Mouse (Mus musculus) c-Kit-positive CD71-negative TER-119-negative erythroid progenitor cells, embryonic 14.5 days (primary cell): ENCODE data around the gene Gamt.

Source experiments
- DNase-seq: peaks from one replicate; pipeline ENCODE4 v3.0.0-alpha.2; 2013; ENCODE audit warnings: low read depth

The Gamt gene

DNA sequence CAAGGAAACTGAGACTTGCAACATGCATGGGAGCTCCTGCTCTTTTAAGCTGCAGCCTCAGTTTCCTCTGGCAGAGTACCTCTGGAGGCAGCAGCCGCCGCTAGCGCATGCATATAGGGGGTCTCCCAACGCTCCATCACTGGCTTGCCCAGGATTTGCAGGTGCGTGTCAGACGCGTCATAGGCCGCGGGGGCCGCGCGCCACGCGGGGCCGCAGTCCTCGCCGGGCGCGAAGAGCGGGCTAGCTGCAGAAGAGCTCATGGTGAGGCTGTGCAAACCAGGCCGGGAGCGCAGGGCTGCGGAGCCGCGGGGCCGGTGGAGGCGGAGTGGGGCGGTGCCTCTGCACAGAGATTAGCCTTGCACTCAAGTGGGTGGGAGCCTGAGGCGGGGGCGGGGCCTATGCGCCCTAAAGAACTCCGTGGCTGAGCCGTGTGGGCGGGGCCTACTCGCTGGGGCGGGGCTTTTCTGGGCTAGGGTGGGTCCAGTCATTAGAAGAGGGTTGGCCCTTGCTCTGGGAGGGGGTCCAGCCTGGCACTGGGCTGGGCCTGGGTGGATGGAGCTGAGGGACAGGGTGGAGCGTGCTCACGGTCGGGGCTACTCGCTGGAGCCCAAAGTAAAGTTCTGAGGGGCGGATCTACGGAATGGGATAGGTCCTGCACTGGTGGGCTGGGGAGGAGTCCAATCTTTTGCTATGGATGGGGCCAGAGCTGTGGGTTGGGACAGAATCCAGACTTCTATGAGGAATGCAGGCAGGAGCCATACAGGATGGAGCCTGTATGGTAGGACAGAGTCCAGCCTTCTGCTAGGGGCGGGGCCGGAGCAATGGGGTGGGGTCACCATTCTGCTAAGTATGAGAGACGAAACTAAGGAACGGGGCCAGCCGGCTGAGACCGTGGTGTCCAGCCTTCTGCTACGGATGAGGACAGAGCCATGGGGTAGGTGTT is at the start of gene Gamt, which contains the start of gene Dazap1:
Gene Gamt (minus strand): TSS at position 371 of the 943 bp plus-strand sequence.
Gene Dazap1 (plus strand): TSS at position 845 of the 943 bp plus-strand sequence.
- DNase-seq: peak; percentile 96

DNA sequence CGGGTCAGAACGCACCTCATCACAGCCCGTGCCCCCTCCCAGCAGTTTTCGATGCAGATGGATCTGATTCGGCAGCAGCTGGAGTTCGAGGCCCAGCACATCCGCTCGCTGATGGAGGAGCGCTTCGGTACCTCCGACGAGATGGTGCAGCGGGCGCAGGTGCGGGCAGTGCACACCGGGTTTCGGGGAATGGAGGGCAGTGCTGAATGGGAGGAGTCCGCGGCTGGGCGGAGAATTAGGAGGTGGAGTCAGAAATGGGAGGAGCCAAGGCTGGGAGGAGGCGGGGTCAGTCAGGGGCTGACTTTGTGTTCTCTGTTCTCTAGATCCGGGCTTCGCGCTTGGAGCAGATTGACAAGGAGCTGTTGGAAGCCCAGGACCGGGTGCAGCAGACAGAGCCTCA is 44.0 kb upstream of the Gamt start:
- no peak for DNase-seq

DNA sequence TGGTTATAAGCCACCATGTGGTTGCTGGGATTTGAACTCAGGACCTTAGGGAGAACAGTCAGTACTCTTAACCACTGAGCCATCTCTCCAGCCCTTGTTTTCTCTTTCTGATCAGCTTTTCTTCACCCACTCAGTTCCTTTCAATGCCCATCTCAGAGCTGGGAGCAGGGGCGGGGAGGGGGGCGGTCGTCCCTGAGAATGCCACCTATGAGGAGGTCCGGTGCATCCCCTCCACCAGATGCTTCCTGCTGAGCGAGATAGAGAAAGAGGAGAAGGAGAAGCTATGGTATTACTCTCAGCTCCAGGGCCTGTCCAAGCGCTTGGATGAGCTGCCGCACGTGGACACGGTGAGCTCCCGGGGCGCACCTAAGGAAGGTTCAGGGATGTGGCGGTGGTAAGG is 43.6 kb upstream of the Gamt start:
- no peak for DNase-seq

DNA sequence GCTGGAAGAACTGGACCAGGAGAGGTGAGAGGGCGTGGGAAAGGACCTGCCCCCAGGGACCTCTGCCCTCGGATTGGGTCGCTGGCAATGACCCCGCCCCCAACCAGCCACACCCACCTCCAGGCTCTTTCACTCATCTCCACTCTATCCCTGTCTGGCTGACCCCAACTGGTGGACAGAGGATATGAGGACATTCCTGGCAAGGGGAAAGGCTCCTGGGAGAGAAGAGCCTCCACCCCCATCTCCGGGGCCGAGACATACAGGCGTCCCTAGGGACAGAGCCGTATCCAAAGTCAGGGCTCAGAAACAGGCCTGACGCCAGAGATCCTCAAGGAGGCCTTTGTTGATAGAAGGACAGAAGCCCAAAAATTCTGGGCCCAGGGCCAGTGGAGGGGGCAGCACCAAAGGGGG is 41.7 kb upstream of the Gamt start:
- DNase-seq: no peak

DNA sequence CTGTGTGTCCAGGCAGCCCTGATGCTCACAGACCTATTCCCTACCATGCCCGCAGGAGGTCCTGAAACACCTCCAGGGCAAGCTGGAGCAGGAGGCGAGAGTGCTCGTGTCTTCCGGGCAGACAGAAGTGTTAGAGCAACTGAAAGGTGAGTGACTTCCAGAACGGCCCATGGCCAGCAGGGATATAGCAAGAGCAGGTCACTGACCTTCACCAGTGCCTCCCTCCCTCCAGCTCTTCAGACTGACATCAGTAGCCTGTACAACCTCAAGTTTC is 41.2 kb upstream of the Gamt start:
- no peak for DNase-seq

DNA sequence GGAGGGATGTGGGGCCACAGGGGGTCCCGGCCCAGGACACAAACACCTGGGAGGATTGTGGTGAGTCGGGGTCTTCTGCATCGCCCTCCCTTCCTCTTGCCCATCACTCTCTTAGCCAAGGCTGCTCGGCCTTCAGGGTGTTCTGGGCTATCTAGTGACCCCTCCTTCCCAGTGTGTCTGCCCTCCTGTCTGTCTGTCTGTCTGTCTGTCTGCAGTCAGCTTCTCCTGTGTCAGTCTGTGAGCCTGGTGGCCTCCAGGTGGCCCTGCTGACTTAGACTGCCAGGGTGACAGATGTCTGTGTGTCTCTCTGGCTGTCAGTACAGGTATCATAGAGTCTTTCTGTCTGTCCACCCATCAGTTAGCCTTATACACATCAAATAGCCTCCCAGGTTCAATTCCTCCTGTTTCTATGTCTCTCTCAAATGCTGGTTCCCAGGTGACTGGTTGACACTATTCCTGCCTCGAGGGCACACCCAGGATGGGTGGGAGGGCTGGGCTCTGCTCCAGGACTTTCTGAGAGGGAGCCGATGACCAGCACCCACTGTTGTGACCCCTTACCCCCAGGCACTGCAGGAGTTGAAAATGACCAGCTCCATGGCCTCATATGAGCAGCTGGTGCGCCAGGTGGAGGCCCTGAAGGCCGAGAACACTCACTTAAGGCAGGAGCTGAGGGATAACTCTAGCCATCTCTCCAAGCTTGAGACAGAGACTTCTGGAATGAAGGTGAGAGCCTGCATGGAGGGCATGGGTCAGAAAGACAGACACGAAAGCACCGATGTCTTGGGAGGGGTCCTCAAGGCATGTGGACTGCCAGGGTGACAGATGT is 40.7 kb upstream of the Gamt start:
- no peak for DNase-seq

DNA sequence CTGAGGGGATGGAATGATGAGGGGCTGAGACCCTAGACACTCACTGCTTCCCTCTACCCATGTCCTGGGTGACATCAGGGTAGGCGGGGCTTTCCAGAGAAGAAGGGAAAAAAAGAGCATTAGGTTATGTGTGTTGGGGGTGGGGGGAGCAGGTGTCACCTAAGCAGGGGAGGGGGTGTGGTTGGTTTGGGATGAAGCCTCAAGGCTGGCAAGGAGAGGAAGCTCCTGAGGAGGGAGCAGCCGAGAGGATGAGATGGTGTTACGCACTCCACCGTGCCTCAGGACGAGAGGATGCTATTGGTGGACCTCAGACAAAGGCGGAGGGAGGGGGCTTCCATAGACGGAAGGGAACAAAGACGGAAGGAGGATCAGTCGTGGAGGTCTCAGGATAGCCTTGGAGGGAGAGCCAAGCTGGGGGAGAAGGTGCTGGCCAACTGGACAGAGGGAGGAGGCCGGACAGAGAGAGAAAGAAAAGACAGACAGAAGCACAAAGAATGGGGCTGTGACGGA is 39.9 kb upstream of the Gamt start:
- DNase-seq: no peak

DNA sequence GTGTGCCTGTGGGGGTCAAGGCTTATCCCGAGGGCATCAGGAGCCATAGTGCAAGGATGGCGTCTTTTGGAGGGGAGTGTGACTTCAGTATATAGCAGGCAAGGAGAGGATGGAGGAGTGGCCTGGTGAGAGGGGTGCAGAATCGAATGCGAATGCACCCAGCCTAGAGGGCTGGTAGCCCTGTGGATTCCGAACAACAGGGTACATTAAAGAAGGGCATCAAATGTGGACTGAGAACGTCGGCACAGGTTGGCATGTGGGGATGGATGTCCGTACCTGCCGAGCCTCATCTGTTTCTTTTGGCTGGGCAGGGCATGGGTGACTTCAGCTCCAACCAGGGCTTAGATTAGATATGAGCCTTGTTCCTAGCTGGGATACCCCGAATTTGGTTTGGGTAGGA is 39.0 kb upstream of the Gamt start:
- DNase-seq: no peak

DNA sequence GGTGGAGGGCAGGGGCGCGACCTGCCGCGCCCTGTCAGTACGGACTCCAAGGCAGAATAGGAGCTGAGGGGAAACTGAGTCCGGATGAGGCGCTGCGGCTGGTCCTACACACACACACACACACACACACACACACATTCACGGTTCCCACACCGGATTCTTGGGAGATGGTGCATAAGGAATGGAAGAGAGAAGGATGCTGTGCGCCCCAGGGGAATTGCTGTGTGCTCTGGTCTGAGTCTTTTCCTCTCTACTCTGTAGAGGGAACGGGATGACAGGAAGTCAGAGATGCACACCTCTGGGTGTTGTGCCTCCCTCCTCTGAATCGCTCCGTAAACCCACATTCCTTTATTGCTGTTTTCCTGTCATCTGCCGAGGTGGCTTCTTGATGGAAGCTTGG is 38.5 kb upstream of the Gamt start:
- DNase-seq: no peak

DNA sequence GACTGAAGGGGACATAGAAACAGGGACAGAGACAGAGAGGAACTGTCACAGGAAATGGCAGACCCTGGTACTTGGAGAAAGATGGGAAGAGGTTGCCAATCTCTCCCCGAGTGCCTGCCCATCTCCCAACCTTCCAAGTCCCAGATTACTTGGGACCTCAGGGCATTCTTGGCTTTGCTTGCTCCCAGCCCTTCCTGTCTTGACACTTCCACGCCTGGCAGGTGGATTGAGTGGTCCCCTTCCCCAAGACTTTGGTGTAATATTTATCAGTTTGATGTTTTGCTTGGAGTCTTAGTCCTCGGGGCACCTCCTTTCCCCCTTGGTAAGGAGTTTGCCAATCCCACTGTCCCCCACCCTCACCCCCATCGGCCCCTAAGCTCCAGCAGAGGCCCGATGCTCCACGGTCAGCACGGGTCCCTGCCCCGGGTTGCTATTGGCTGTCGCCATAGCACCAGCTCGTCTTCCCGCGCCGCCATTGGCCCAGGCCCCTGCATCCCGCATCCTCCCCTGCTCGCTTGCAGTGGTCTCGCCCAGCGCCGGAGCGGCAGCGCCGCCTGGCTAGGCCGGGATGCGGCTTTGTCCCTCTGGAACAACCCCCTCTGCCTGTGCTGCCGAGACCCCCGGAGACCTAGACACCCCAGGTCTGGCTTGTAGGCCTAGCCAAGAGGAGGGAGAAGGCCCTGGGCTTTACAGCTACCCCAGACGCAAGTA is 37.9 kb upstream of the Gamt start:
- DNase-seq: no peak

DNA sequence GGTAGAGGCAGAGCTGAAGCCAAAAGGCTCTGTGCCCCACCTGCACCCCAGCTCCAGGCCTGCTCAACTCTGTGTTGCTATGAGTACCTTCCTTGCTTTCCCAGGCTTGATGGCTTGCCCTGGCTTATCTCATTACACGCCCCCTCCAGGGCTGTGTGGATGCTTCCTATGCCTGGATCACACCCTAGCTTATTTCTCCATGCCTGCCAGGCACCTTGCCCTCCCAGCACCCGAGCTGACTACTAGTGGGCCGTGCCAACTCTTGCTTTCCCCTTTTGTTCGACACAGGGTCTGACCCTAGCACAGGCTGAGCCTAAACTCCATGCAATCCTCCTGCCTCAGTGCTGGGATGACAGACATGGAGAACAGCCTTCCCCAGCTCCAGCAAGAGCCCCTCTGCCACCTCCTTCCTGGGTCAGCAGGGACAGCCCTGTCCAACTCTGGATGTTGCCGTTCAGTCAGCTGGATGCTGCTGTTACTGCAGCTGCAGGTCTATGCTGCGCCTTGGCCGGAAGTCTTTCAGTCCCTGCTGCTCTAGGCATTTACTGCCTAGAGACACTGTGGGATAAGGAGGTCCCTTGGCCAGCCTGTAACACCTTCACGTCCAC is 36.8 kb upstream of the Gamt start:
- DNase-seq: no peak

DNA sequence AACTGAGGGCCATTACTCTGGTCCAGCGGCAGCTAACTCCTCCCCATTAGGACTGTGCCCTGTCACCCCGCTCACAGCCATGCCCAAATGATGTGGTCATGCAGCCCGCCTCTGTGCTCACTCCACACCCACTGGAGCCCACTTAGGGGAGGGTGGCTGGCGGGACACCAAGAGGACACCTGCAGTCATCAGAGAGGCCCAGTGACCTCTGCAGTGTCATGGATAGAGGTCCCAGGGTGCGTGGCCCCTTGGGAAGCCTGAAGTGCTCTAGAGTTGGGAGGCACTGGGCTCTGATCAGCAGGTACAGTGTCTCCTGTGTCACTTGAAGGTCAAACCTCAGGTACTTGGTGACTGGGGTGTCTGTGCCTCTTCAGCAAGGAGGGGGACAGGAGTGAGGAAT is 36.0 kb upstream of the Gamt start:
- no peak for DNase-seq

DNA sequence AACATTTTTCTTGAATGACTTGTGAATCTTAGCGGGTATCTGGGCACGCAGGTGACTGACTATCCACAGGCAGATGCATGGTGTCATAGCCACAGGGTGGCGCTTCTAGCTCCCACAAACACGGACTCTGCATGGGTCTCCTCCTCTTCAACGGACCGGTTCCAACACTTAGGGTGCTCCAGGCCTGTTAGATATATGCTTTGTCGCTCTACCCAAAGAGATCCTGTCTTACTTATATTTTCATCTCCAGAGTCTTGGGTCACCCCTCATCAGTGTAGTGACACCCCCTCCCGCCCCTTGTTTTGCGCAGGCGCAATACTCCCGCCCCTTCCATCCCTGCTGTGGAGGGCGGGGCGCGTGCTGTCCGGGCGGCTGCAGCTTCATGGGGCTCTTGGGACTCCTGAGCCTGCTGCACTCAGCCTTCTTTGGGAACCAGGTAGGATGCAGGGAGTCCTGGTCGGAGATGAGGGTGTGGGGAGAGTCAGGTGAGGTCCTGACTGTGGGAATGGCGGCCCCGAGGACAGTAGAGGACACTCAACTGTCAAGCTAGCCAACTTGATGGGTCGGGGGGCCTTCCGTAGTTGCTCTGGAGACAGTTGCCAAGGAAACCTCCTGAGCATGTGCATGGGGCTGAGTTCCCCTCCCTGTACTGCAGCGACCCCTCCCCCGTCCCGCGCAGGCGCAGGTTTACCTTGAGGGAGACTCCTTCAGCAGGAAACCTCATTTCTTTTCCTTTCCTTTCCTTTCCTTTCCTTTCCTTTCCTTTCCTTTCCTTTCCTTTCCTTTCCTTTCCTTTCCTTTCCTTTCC is 35.0 kb upstream of the Gamt start, which contains the start of gene Apc2:
Gene Apc2 (plus strand): TSS at position 360 of the 808 bp plus-strand sequence.
- DNase-seq: peak; percentile 61

DNA sequence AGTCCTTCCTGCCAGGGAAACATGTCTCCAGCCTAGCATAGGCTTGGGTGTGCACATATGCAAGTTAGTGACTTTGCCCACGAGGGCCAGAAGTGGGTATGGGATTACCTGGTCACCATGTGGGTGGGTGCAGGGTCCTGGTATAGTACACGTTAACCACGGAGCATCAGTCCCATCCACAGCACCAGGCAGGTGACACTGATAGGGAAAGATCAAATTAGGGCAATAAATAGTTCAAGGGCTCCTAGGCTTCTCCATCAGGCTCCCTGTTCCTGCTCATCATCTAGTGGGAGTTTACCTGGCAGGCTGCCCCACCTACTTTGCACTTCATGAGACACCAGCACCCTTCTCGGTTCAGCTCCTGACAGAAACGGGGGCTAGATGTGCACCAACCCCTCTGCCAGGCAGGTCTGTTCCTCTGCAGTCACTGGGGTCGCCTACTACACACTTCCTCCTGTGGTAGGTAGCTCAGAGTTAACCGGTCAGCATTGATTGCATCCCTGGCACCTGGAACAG is 34.0 kb upstream of the Gamt start:
- DNase-seq: no peak

DNA sequence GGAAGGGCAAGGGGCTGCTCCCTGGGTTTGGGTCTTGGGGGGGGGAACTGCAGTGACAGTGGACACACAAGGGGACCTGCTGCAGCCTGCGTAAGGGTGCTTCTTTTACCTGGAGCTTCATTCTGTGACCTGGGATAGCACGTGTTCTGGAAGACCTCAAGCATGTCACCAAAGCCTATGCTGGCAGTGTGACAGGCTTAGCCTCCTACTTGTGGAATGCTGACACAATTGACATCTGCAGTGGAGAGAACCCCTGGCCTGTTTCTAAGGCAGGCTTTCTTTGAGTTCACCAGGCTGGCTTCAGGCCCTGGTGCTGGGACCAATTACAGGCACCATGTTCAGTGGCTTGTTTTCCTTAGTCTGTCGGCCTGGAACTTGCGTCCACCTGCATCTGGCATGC is 33.5 kb upstream of the Gamt start:
- DNase-seq: no peak

DNA sequence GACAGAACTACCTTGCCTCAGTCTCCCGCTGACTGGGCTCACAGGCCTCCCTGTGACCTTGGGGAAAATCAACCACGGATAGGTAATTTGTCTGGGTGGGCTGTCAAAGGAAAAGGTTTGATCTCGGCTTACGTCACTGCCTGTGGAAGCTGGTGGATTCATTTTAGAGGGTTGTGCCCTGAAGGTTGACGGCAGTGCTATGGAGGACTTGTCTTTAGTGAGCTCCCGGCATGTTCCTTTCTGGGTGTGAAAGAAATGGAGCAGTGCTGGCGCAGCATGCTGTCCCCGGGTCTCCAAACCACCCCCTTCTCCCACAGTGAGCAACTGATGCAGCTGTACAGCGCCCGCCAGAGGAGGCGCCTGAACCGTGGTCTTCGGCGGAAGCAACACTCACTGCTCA is 32.5 kb upstream of the Gamt start:
- no peak for DNase-seq

DNA sequence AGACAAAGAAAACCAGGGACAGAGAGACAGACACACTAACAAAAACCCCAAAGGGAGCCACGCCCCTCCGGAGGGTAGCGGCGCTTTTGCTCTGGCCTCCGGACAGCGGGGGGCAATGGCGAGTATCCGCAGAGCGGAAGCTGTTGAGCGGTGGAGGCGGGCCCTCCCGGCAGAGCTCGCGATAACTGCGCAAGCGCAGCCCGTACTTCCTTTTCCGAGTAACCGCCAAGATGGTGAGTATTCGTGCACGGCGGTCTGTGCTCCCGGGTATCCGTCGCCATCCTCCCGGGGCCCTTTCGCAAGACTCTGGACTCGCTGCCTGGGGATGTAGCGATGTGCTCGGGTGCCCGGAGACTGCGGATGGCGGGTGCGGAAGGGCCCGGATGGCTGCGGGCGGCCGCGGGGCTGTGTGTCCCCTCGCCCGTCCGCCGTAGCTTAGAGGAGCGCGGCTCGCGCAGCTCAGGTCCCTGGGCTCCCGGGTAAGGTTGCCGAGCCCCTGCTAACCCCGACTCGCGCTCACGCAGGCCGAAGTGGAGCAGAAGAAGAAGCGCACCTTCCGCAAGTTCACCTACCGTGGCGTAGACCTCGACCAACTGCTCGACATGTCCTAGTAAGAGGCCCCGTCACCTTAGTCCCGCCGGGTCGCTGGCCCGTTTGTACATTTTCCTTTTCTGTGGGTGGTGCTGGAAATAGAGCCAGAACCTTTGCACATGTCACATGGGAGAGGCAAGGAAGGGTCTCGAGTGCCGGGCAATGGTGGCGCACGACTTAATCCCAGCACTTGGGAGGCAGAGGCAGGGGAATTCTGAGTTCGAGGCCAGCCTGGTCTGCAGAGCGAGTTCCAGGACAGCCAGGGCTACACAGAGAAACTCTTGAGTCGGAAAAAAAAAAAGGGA is 31.7 kb upstream of the Gamt start, which contains the start of gene Rps15:
Gene Rps15 (plus strand): TSS at position 203 of the 896 bp plus-strand sequence.
- DNase-seq: peak; percentile 94

DNA sequence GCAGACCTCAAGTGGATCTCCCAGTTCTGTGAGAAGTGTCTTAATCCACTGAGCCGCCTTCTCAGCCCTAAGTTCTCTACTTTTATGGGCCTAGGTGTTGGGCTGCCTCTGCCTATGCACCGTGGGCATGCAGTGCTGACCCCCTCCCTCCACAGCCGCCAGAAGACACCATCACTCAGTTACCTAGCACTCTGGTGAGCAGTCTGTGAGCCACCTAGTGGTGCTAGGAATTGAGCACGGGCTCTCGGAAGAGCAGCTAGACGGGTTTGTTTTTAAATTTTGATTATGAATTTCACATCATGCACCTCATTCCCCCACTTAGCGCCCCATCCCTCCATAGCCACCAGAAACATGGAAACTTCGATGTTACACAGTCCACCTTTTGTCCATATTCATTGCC is 27.8 kb upstream of the Gamt start:
- no peak for DNase-seq

DNA sequence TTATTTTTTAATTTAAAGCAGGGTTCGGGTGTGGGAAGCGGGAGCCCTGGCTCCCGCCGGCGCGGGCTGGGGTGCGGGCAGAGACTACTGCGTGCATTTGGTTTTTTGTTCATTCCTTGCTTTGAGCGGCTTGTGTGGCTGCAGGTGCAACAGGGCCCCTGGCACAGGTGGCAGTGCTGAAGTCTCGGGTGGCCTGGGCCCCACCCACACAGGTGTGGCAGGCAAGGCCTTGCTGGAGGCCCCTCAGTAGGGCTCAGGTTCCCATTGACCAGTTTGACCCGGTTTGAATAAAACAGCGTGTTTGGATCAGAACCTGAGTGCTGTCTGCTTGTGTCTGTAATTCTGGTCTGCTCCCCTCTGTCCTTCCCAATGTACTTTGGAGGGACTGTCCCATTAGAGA is 27.3 kb upstream of the Gamt start:
- no peak for DNase-seq
